Mouse (Mus musculus): Measurements from ENCODE around the gene Brd2. TPM values are rescaled to one million over a fixed set of nuclear protein-coding genes. Genes with fewer than 3 reads are reported as not detected.

Gene Brd2
- polyA plus RNA-seq, 1 experiment from 2014 or later = 98.5 TPM

Other genes starting within 250 kb of the Brd2 start
- gene Gm7029, start 248.8 kb downstream of the Brd2 start, polyA plus RNA-seq (2015; fragmentation: Nextera tagmentation; extraction: Ambion mirVana) = not detected in 2 replicates
- gene Kifc1, start 232.0 kb downstream of the Brd2 start, polyA plus RNA-seq (2015; fragmentation: Nextera tagmentation; extraction: Ambion mirVana) = 2.5 and 2.6 TPM in 2 replicates
- 0.20 and 0.46 TPM in 2 replicates for gene Platr17, start 217.5 kb downstream of the Brd2 start, polyA plus RNA-seq (2015; fragmentation: Nextera tagmentation; extraction: Ambion mirVana)
- 52.0 and 53.7 TPM in 2 replicates for gene Daxx, start 213.2 kb downstream of the Brd2 start, polyA plus RNA-seq (2015; fragmentation: Nextera tagmentation; extraction: Ambion mirVana)
- gene Tapbp, start 206.7 kb downstream of the Brd2 start, polyA plus RNA-seq (2015; fragmentation: Nextera tagmentation; extraction: Ambion mirVana) = 29.2 and 32.6 TPM in 2 replicates
- 16.2 and 17.2 TPM in 2 replicates for gene Zbtb22, start 206.7 kb downstream of the Brd2 start, polyA plus RNA-seq (2015; fragmentation: Nextera tagmentation; extraction: Ambion mirVana)
- gene Rgl2, start 193.1 kb downstream of the Brd2 start, polyA plus RNA-seq (2015; fragmentation: Nextera tagmentation; extraction: Ambion mirVana) = 52.7 and 58.8 TPM in 2 replicates
- 183 and 189 TPM in 2 replicates for gene Pfdn6, start 182.3 kb downstream of the Brd2 start, polyA plus RNA-seq (2015; fragmentation: Nextera tagmentation; extraction: Ambion mirVana)
- gene Wdr46, start 182.0 kb downstream of the Brd2 start, polyA plus RNA-seq (2015; fragmentation: Nextera tagmentation; extraction: Ambion mirVana) = 20.7 and 23.5 TPM in 2 replicates
- 13.3 and 16.1 TPM in 2 replicates for gene B3galt4, start 171.1 kb downstream of the Brd2 start, polyA plus RNA-seq (2015; fragmentation: Nextera tagmentation; extraction: Ambion mirVana)
- 75.4 and 80.7 TPM in 2 replicates for gene Vps52, start 166.8 kb downstream of the Brd2 start, polyA plus RNA-seq (2015; fragmentation: Nextera tagmentation; extraction: Ambion mirVana)
- gene Rps18, start 166.6 kb downstream of the Brd2 start, polyA plus RNA-seq (2015; fragmentation: Nextera tagmentation; extraction: Ambion mirVana) = 695 and 697 TPM in 2 replicates
- gene H2-K1, start 122.3 kb downstream of the Brd2 start, polyA plus RNA-seq (2015; fragmentation: Nextera tagmentation; extraction: Ambion mirVana) = 16.6 and 18.8 TPM in 2 replicates
- gene Ring1, start 98.0 kb downstream of the Brd2 start, polyA plus RNA-seq (2015; fragmentation: Nextera tagmentation; extraction: Ambion mirVana) = 17.3 and 18.5 TPM in 2 replicates
- 69.5 and 74.1 TPM in 2 replicates for gene H2-Ke6, start 94.6 kb downstream of the Brd2 start, polyA plus RNA-seq (2015; fragmentation: Nextera tagmentation; extraction: Ambion mirVana)
- 180 and 186 TPM in 2 replicates for gene Slc39a7, start 91.0 kb downstream of the Brd2 start, polyA plus RNA-seq (2015; fragmentation: Nextera tagmentation; extraction: Ambion mirVana)
- gene Rxrb, start 90.8 kb downstream of the Brd2 start, polyA plus RNA-seq (2015; fragmentation: Nextera tagmentation; extraction: Ambion mirVana) = 53.3 and 54.1 TPM in 2 replicates
- gene Col11a2, start 83.2 kb downstream of the Brd2 start, polyA plus RNA-seq (2015; fragmentation: Nextera tagmentation; extraction: Ambion mirVana) = 4.7 and 6.7 TPM in 2 replicates
- 0.14 TPM in 1 of 2 replicates, not detected in the other for gene H2-Oa, start 30.3 kb downstream of the Brd2 start, polyA plus RNA-seq (2015; fragmentation: Nextera tagmentation; extraction: Ambion mirVana)
- gene H2-DMa, start 3.1 kb downstream of the Brd2 start, polyA plus RNA-seq (2015; fragmentation: Nextera tagmentation; extraction: Ambion mirVana) = 20.5 and 20.9 TPM in 2 replicates
- 0.25 and 0.28 TPM in 2 replicates for gene H2-DMb2, start 20.7 kb upstream of the Brd2 start, polyA plus RNA-seq (2015; fragmentation: Nextera tagmentation; extraction: Ambion mirVana)
- gene H2-DMb1, start 30.4 kb upstream of the Brd2 start, polyA plus RNA-seq (2015; fragmentation: Nextera tagmentation; extraction: Ambion mirVana) = 0.68 and 1.5 TPM in 2 replicates
- gene Tap1, start 64.9 kb upstream of the Brd2 start, polyA plus RNA-seq (2015; fragmentation: Nextera tagmentation; extraction: Ambion mirVana) = 4.6 and 6.1 TPM in 2 replicates
- 1.8 and 2.2 TPM in 2 replicates for gene Psmb9, start 65.1 kb upstream of the Brd2 start, polyA plus RNA-seq (2015; fragmentation: Nextera tagmentation; extraction: Ambion mirVana)
- 3.0 and 4.1 TPM in 2 replicates for gene Psmb8, start 75.1 kb upstream of the Brd2 start, polyA plus RNA-seq (2015; fragmentation: Nextera tagmentation; extraction: Ambion mirVana)
- 2.9 and 3.2 TPM in 2 replicates for gene Tap2, start 80.9 kb upstream of the Brd2 start, polyA plus RNA-seq (2015; fragmentation: Nextera tagmentation; extraction: Ambion mirVana)
- gene H2-Ob, start 116.3 kb upstream of the Brd2 start, polyA plus RNA-seq (2015; fragmentation: Nextera tagmentation; extraction: Ambion mirVana) = 0.16 and 0.33 TPM in 2 replicates
- 1.7 and 2.3 TPM in 2 replicates for gene H2-Ab1, start 135.1 kb upstream of the Brd2 start, polyA plus RNA-seq (2015; fragmentation: Nextera tagmentation; extraction: Ambion mirVana)
- gene H2-Aa, start 165.2 kb upstream of the Brd2 start, polyA plus RNA-seq (2015; fragmentation: Nextera tagmentation; extraction: Ambion mirVana) = 0.59 and 0.80 TPM in 2 replicates
- gene H2-Eb1, start 183.2 kb upstream of the Brd2 start, polyA plus RNA-seq (2015; fragmentation: Nextera tagmentation; extraction: Ambion mirVana) = 3.5 and 4.3 TPM in 2 replicates
- gene H2-Eb2, start 203.0 kb upstream of the Brd2 start, polyA plus RNA-seq (2015; fragmentation: Nextera tagmentation; extraction: Ambion mirVana) = 0.25 and 0.31 TPM in 2 replicates
- gene Btnl2, start 232.2 kb upstream of the Brd2 start, polyA plus RNA-seq (2015; fragmentation: Nextera tagmentation; extraction: Ambion mirVana) = not detected in 2 replicates

All from hindbrain, embryonic 16.5 days (tissue).